Mouse (Mus musculus): ENCODE measurements around the gene Atg5.

Atg5 gene

GRCm38 (mm10) chr10:44390286-44390685 lies 122.1 kb downstream of the Atg5 start:
- no peak for DNase-seq (ENCODE audit: low spot score in 2 of 2)

- DNase-seq (ENCODE audit: low spot score in 2 of 2) = no peak
Measured at GRCm38 (mm10) chr10:44391509-44392290, 123.5 kb downstream of the Atg5 start.

GRCm38 (mm10) chr10:44392855-44393254 lies 124.7 kb downstream of the Atg5 start:
- DNase-seq (ENCODE audit: low spot score in 2 of 2) = no peak

GRCm38 (mm10) chr10:44400119-44400518 lies 132.0 kb downstream of the Atg5 start:
- DNase-seq (ENCODE audit: low spot score in 2 of 2) = no peak

GRCm38 (mm10) chr10:44400602-44401001 lies 132.4 kb downstream of the Atg5 start:
- DNase-seq (ENCODE audit: low spot score in 2 of 2) = no peak

GRCm38 (mm10) chr10:44401600-44401999 lies 133.4 kb downstream of the Atg5 start:
- DNase-seq (ENCODE audit: low spot score in 2 of 2) = no peak

GRCm38 (mm10) chr10:44403415-44403814 lies 135.3 kb downstream of the Atg5 start:
- peak; percentile 26 to 31 for DNase-seq (ENCODE audit: low spot score in 2 of 2)

GRCm38 (mm10) chr10:44409054-44409453 lies 140.9 kb downstream of the Atg5 start:
- no peak for DNase-seq (ENCODE audit: low spot score in 2 of 2)

- no peak for DNase-seq (ENCODE audit: low spot score in 2 of 2)
Measured at GRCm38 (mm10) chr10:44409958-44410357, 141.8 kb downstream of the Atg5 start.
